Mouse (Mus musculus) hindbrain, embryonic 15.5 days (tissue): ENCODE data around the gene Nfkbil1. TPM values are rescaled to one million over a fixed set of nuclear protein-coding genes. Genes with fewer than 3 reads are reported as not detected.

Experiments
- ATAC-seq: fragments of 200-750 bp; cut with Nextera tagmentation; 2 replicates; pipeline ENCODE4 v1.8.0; 2017; ENCODE audit warnings: low read depth, moderate number of reproducible peaks, moderate TSS enrichment; ENCODE audit not compliant: low FRiP score
- H3K27ac ChIP-seq: fragments of 300-500 bp; sonication (generic); replicated peaks from 2 replicates; pipeline ENCODE4 v1.5.1; 2015; ENCODE audit warnings: mild to moderate bottlenecking, inconsistent platforms
- H3K27me3 ChIP-seq: fragments of 300-500 bp; sonication (generic); 2 replicates; pipeline ENCODE4 v1.6.1; 2015; ENCODE audit warnings: control low read depth, inconsistent platforms
- H3K36me3 ChIP-seq: fragments of 300-500 bp; sonication (generic); 2 replicates; pipeline ENCODE4 v1.6.1; 2015; ENCODE audit warnings: control low read depth, inconsistent platforms
- H3K4me1 ChIP-seq: fragments of 300-500 bp; sonication (generic); replicated peaks from 2 replicates; pipeline ENCODE4 v1.6.1; 2015; ENCODE audit warnings: control low read depth, inconsistent platforms
- H3K4me2 ChIP-seq: fragments of 300-500 bp; sonication (generic); 2 replicates; pipeline ENCODE4 v1.6.1; 2015; ENCODE audit warnings: moderate library complexity, mild to moderate bottlenecking, inconsistent platforms
- H3K4me3 ChIP-seq: fragments of 300-500 bp; sonication (generic); 2 replicates; pipeline ENCODE4 v1.5.1; 2015; ENCODE audit warnings: mild to moderate bottlenecking, inconsistent platforms
- H3K9ac ChIP-seq: fragments of 300-500 bp; sonication (generic); 2 replicates; pipeline ENCODE4 v1.6.1; 2015; ENCODE audit warnings: inconsistent platforms
- H3K9me3 ChIP-seq: fragments of 300-500 bp; sonication (generic); 2 replicates; pipeline ENCODE4 v1.6.1; 2016; ENCODE audit warnings: control low read depth, inconsistent platforms
- WGBS: fragments of 180-500 bp; shearing (Covaris S2); methylation state at CpG from one replicate; pipeline ENCODE4 v1.1.7; 2015; 5-methylcytosine and 5-hydroxymethylcytosine counted together
- polyA plus RNA-seq: library from polyadenylated mRNA; unstranded; fragments of >200 nt; fragmentation: Nextera tagmentation; extraction: Ambion mirVana; gene quantifications from 2 replicates; pipeline ENCODE4 v1.2.1, GENCODE M21; 2015

Gene Nfkbil1
- polyA plus RNA-seq, 1 experiment from 2014 or later, result 12.0 TPM

DNA sequence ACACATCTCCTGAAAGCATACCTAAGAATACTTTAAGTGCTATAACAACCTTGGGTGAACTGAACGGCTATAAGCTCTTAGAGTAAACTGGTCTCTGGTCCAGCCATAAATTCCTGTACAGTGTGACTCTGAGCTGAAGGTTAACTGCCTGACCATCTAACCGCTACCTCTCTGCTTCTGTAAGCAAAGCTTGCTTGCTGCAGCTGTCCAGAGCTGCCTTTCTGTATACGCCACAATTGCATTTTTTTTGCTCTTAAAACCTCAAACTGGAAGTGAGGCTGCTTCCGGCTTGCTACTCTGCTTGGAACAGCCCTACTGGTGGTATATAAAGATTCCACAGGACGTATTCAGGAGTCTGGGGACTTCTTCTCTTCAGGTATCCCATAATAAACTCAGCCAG lies 2.9 kb downstream of the Nfkbil1 start:
- H3K36me3 ChIP-seq, result peaks cover 24% of the 10 kb centered on the region
- H3K9me3 ChIP-seq, result no peaks in the 10 kb centered on the region
- ATAC-seq, result no peak
- no peak overlapping the region for H3K9ac ChIP-seq
- H3K4me2 ChIP-seq, result no peak overlapping the region
- H3K27me3 ChIP-seq, result no peaks in the 10 kb centered on the region
- H3K27ac ChIP-seq, result no peak overlapping the region
- no peak overlapping the region for H3K4me3 ChIP-seq
- H3K4me1 ChIP-seq, result peaks cover 48% of the 10 kb centered on the region
- 91% methylated on average over 5 of the region's 5 CpGs for WGBS

DNA sequence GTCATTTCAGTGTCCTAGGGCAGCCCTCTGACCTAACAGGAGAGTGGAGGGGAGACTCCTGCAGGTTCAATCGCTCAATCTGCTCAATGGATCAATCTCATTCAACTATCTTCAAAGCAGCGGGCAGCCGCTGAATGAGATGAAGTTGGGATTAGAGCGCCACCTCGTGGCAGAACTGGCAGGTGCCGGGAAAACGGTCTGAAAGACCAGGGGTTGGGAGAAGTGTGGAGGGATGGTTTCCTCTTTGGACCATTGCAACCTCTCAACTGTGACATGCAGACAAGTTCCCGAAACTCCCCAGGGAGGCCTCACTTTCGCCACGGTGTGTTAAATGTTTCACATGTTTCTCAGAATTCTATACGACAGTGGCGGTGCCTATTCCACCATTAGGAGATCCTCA lies 3.5 kb downstream of the Nfkbil1 start:
- no peaks in the 10 kb centered on the region for H3K9me3 ChIP-seq
- no peaks in the 10 kb centered on the region for H3K27me3 ChIP-seq
- no peak overlapping the region for H3K9ac ChIP-seq
- ATAC-seq, result no peak
- no peak overlapping the region; the same call in 1 of the 2 replicates for H3K4me3 ChIP-seq
- peaks cover 42% of the 10 kb centered on the region for H3K4me1 ChIP-seq
- H3K36me3 ChIP-seq, result peaks cover 29% of the 10 kb centered on the region
- WGBS, result 8% methylated on average over 12 of the region's 12 CpGs
- no peak overlapping the region for H3K27ac ChIP-seq
- H3K4me2 ChIP-seq, result peak overlapping the region; percentile 36

DNA sequence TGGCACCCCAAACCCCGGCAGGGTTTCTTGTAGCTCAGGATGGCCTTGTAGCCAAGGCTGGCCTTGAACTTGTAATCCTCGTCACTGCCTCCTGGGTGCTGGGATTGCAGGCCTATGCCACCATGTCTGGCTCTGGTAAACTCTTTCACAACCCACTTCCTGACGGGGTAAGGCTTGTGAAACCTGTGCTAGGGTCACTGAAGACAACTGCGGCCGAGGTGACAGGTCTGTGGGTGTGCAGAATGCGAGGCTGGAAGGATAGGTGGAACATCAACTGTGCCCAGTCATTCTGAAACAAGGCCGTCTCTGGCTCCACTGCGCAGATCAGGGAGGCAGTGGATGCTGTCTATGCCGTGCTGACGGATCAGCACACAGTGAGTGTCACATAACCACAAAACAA lies 4.6 kb downstream of the Nfkbil1 start:
- Histone ChIP-seq H3K27me3 (no peaks in the 10 kb centered on the region), H3K4me2 (no peak overlapping the region), H3K9ac (no peak overlapping the region), H3K4me1 (peaks cover 36% of the 10 kb centered on the region), H3K4me3 (no peak overlapping the region), H3K27ac (no peak overlapping the region), H3K36me3 (peaks cover 29% of the 10 kb centered on the region), H3K9me3 (no peaks in the 10 kb centered on the region)
- 94% methylated on average over 10 of the region's 10 CpGs for WGBS
- no peak for ATAC-seq

DNA sequence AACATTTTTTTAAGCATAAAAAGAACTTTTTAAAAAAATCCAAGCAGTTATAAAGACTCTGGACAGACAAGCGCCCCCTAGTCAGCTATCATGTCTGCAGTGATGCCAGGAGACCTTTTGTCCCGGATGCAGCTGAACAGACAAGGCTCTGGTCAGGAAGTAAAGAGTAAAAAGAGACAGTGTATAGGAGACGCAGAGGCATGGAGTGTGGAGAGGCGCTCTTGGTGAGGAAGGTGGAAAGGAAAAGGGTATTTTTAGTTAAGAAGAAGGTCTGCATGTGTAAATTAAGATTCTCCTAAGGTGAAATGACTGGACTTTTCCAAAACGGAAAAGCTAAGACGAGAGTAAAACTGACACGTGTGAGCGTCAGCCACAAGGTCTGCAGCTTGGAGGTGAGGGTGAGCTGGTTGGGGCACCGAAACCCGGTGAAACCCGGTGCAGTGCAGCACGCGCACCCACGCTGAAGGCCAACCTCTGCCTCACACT lies 9.0 kb downstream of the Nfkbil1 start:
- 87% methylated on average over 14 of the region's 14 CpGs for WGBS
- Histone ChIP-seq H3K9me3 (no peaks in the 10 kb centered on the region), H3K4me1 (peaks cover 3% of the 10 kb centered on the region; the same call in 1 of the 2 replicates), H3K4me3 (no peak overlapping the region), H3K36me3 (peaks cover 32% of the 10 kb centered on the region), H3K9ac (no peak overlapping the region), H3K27ac (no peak overlapping the region), H3K4me2 (no peak overlapping the region), H3K27me3 (no peaks in the 10 kb centered on the region)
- no peak for ATAC-seq

DNA sequence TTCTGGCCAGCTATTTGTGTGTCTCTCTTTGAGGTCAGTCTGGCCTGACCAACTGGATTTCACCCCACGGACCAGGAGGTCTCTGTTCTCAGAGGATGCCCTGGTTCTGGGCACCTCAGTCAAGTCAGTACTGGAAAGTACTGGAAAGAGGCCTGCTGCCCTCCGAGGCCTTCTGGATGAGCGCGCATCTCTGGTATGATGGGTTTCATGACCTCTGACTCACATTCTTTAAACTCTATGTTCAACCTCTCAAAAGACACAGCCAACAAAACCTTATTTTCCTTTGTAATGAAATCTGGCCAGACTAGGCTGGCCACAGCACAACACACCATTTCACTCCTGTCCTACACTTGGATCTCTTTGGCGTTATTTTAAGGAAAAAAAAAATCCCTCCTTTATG lies 10.1 kb downstream of the Nfkbil1 start:
- H3K9ac ChIP-seq, result no peak overlapping the region
- WGBS, result 97% methylated on average over 5 of the region's 5 CpGs
- H3K4me3 ChIP-seq, result no peak overlapping the region
- H3K27me3 ChIP-seq, result no peaks in the 10 kb centered on the region
- no peaks in the 10 kb centered on the region for H3K4me1 ChIP-seq
- H3K9me3 ChIP-seq, result no peaks in the 10 kb centered on the region
- H3K27ac ChIP-seq, result no peak overlapping the region
- H3K36me3 ChIP-seq, result peaks cover 37% of the 10 kb centered on the region
- no peak overlapping the region for H3K4me2 ChIP-seq
- ATAC-seq, result no peak

DNA sequence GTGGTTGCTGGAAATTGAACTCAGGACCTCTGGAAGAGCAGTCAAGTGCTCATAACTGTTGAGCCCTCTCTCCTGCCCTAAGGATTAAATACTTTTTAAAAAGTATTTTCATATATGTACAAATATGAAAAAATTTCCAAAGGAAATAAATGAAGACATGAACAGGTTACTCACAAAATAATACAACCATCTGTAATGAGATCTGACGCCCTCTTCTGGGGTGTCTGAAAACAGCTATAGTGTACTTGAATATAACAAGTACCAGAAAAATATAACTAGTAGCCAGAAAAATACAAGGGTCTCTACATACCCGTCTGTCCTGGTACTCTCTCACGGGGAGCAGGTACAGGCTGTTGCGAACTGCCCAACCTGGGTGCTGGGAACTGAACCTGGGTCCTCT lies 11.0 kb downstream of the Nfkbil1 start:
- H3K9ac ChIP-seq, result no peak overlapping the region
- peaks cover 36% of the 10 kb centered on the region for H3K36me3 ChIP-seq
- ATAC-seq, result no peak
- no peaks in the 10 kb centered on the region for H3K9me3 ChIP-seq
- no peak overlapping the region for H3K27ac ChIP-seq
- H3K4me1 ChIP-seq, result no peaks in the 10 kb centered on the region
- 94% methylated on average over 4 of the region's 4 CpGs for WGBS
- no peak overlapping the region for H3K4me2 ChIP-seq
- H3K4me3 ChIP-seq, result no peak overlapping the region
- no peaks in the 10 kb centered on the region for H3K27me3 ChIP-seq

DNA sequence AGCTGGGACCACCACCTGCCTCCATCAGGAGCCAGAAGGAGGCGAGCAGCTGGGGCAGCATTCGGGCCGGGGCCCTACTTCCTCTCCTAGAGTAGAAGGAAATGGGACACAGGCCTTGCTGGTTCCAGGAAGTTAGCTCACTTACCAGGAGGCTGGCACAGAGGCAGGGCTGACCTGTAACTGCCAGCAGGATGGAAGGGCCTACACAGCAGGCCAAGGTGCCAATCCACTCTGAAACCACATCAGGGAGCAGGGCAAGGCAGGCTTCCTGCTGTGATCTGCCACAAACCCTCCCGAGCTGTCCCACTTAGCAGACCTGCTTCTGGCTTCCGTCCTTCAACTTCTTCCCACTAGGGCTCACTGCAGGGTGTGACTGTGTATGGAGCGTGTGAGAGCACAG lies 13.3 kb downstream of the Nfkbil1 start:
- no peak overlapping the region for H3K9ac ChIP-seq
- no peaks in the 10 kb centered on the region for H3K27me3 ChIP-seq
- WGBS, result 81% methylated on average over 6 of the region's 6 CpGs
- H3K4me3 ChIP-seq, result no peak overlapping the region
- no peaks in the 10 kb centered on the region for H3K4me1 ChIP-seq
- ATAC-seq, result no peak
- no peak overlapping the region for H3K27ac ChIP-seq
- H3K4me2 ChIP-seq, result no peak overlapping the region
- no peaks in the 10 kb centered on the region for H3K9me3 ChIP-seq
- peaks cover 14% of the 10 kb centered on the region for H3K36me3 ChIP-seq

DNA sequence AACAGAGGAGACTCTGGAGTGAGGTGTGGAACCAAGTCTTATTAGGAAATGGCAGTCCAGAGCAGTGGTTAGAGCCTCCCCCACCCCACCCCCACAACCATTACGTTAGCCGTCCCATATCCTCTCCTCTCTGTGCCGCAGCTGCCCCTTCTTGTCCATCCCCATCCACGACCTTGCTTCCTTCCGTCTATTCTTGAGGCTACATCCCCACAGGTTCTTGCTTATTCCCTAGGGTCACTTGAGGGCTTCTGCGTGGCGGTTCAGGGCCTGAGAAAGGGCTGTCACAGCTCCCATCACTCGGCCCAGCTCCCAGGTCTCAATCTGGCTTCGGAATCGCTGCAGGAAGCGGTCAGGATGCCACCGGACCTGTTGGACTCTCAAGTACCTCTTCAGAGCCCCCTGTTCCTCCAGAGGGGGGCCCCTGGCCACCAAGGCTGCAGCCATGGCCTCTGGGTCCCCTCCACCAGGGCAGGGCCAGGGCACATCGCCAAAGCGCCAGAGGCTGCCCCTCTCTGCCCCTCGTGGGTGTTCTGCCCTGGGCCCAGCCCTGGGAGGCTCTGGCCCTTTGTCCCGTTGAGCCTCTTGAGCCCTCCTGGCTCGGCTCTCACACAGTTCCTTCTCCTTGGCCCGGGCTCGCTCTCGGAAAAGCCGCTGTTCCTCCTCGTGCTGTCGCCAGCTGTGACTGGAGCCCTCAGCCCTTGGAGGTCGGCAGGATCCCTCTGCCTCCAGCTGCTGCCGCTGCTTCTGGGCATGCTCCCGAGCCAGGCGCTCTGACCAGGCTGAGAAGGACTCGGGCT lies 15.2 kb downstream of the Nfkbil1 start, which contains the start of gene Gm16181:
Gene Gm16181 (plus strand): TSS at position 679 of the 797 bp plus-strand sequence.
- WGBS, result 74% methylated on average over 28 of the region's 28 CpGs
- Histone ChIP-seq H3K9me3 (no peaks in the 10 kb centered on the region), H3K27me3 (no peaks in the 10 kb centered on the region), H3K4me3 (no peak within 1 kb of the TSS), H3K27ac (no peak within 1 kb of the TSS), H3K4me2 (no peak within 1 kb of the TSS), H3K4me1 (no peaks in the 10 kb centered on the region), H3K9ac (no peak within 1 kb of the TSS), H3K36me3 (peaks cover 13% of the 10 kb centered on the region)
- no peak for ATAC-seq

DNA sequence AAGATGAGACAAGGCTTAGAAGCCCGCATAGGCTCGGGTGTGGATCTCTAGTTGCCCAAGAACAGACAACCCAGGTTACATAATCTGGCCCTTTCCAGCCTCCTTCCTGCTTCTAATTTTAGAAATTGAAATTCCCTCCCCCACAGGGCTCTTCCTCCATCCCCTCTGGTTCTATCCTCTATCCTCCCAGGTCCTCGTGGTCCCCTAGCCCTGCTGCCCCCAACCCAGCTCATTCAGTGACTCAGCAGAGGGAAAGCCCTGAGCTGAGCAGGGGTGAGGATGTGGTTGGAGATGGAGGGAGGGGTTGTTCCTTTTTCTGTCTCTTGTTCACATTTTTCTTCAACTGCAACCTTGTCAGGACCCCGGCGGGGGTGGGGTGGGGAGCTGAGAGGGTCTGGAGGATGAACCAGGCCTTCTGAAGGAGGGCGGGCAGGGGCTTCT lies 16.0 kb downstream of the Nfkbil1 start:
- ATAC-seq, result no peak
- Histone ChIP-seq H3K9me3 (no peaks in the 10 kb centered on the region), H3K27ac (no peak overlapping the region), H3K9ac (no peak overlapping the region), H3K4me1 (no peaks in the 10 kb centered on the region), H3K27me3 (no peaks in the 10 kb centered on the region), H3K4me2 (no peak overlapping the region), H3K4me3 (no peak overlapping the region), H3K36me3 (peaks cover 13% of the 10 kb centered on the region)
- WGBS, result 90% methylated on average over 6 of the region's 6 CpGs

DNA sequence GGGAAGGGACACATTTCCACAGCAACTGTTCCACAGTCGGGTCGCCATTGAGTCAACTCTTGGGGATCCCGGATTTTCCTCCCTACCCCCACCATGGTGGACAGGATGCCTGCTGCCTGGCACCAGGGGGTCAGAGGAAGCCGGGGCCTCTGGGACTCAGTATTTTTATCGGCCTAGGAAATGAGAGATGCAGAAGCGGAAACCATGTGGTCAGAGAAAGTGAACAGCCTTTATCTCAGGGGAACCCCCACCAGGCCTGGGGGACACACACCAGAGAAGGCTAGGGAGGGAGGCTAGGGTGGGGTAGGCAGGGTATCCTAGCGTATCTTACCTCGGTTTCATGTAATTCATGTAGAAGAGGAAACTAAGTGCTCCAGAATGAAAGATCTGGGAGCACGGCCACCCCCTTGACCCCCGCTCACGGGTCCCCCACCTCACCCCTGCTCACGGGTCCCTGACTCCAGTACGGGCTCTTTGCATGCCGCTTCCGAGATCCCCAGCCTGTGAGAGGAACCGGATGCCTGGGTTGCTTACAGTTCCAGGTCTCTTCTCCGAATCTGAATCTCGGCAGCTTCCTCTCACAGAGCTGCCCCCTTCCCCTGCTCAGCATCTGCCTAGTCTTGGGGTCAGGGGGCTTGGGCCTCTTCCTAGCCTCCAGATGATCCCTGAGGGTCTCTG lies 16.9 kb downstream of the Nfkbil1 start:
- no peak overlapping the region for H3K27ac ChIP-seq
- H3K9me3 ChIP-seq, result no peaks in the 10 kb centered on the region
- no peaks in the 10 kb centered on the region for H3K27me3 ChIP-seq
- no peak overlapping the region for H3K4me2 ChIP-seq
- no peak overlapping the region for H3K9ac ChIP-seq
- peaks cover 13% of the 10 kb centered on the region for H3K36me3 ChIP-seq
- no peak for ATAC-seq
- H3K4me1 ChIP-seq, result no peaks in the 10 kb centered on the region
- WGBS, result 79% methylated on average over 18 of the region's 18 CpGs
- no peak overlapping the region for H3K4me3 ChIP-seq

DNA sequence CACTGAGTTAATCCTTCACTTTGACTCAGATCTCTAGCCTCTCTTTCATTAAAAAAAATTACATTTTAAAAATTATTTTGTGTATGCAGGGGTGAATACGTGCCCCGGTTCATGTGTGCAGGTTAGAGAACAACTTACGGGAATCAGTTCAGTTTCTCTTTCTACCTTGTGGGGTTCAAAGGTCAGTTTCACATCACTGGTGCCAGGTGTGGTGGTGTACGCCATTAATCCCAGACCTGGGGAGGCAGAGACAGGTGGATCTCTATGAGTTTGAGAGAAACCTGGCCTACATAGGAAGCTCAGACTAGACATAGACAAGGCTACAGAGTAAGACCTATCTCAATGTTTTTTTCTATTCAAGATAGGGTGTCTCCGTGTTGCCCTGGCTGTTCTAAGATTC lies 22.5 kb downstream of the Nfkbil1 start:
- Histone ChIP-seq H3K4me1 (no peaks in the 10 kb centered on the region), H3K4me2 (no peak overlapping the region), H3K27me3 (no peaks in the 10 kb centered on the region), H3K9me3 (no peaks in the 10 kb centered on the region), H3K36me3 (no peaks in the 10 kb centered on the region), H3K4me3 (no peak overlapping the region), H3K27ac (no peak overlapping the region), H3K9ac (no peak overlapping the region)
- WGBS, result 96% methylated on average over 5 of the region's 5 CpGs
- no peak for ATAC-seq

DNA sequence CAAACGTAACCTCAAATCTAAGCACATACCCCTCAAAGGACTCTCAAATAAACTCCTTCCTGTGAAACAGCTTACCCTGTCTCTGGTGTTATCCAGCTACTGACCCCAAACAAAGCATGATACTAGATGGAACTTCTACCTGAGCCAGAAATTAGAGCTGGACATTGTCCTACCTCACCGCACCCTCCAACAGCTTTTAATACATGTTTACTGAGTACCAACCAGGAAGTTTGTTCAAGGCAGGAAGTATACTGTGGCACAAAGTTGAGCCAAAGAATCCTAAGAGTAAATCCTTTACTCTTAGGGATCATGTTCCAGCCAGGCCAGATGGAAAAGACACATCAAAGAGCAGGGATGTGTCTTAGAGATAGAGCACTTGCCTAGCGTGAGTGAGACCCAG lies 25.0 kb downstream of the Nfkbil1 start:
- no peaks in the 10 kb centered on the region for H3K4me1 ChIP-seq
- no peak overlapping the region for H3K4me3 ChIP-seq
- no peaks in the 10 kb centered on the region for H3K27me3 ChIP-seq
- H3K27ac ChIP-seq, result no peak overlapping the region
- no peak overlapping the region for H3K9ac ChIP-seq
- H3K4me2 ChIP-seq, result no peak overlapping the region
- no peaks in the 10 kb centered on the region for H3K36me3 ChIP-seq
- no peak for ATAC-seq
- no peaks in the 10 kb centered on the region for H3K9me3 ChIP-seq
- 87% methylated on average over 3 of the region's 3 CpGs for WGBS
